Mouse (Mus musculus): ENCODE data around the gene Fgfr2. TPM values are rescaled to one million over a fixed set of nuclear protein-coding genes. Genes with fewer than 3 reads are reported as not detected.

The Fgfr2 gene
- polyA plus RNA-seq, 1 experiment from 2014 or later = 11.2 TPM

- ATAC-seq (no peak), DNase-seq (no peak)
- peaks cover 4% of the 10 kb centered on the region; the same call in 1 of the 2 replicates for H3K36me3 ChIP-seq (replicated peaks; ENCODE audit: insufficient read depth, low read length)
- no peaks in the 10 kb centered on the region for H3K27me3 ChIP-seq (ENCODE audit: insufficient read depth, low read length)
- TF ChIP-seq CTCF (IDR thresholded peaks at IDR 0.05; ENCODE audit: low read depth) (no peak), EP300 (IDR thresholded peaks at IDR 0.05; ENCODE audit: low read depth) (no peak)
- H3K27ac ChIP-seq (ENCODE audit: low read depth) = no peak overlapping the region
- no peak overlapping the region for H3K4me2 ChIP-seq (ENCODE audit: low read depth, low read length)
- no peaks in the 10 kb centered on the region for H3K9me3 ChIP-seq (ENCODE audit: low read length)
- 88% methylated on average over 5 of the region's 5 CpGs for WGBS (ENCODE audit: insufficient replicate concordance)
- H3K9ac ChIP-seq (replicated peaks) = no peak overlapping the region
- no peak overlapping the region for H3K4me3 ChIP-seq (ENCODE audit: low read depth, low read length)
- H3K4me1 ChIP-seq (ENCODE audit: insufficient read depth) = 0 out of 2 replicates have a peak, but pooled peaks cover 3% of the 10 kb centered on the region
These were observed 876.1 kb downstream of the Fgfr2 start for GRCm38 (mm10) chr7:132247091-132247490.

DNA sequence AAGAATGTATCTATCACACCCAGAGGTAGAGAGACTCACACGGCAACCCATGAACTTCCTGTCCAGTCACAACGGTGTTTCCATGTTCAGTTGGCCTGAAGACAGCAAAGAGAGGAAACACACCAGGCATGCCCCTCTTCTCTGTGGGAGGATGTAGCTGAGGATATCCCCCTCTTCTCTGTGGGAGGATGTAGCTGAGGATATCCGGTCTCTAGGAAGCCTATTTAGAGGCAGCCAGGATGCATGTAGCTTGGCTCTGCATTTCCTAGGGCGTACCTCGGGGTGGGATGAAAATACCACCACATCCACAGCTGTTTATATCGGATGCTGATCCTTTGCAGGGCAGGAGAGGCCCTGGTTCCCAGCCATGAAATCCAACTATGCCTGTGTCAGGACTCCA lies 877.4 kb downstream of the Fgfr2 start:
- DNase-seq = no peak
- no peak for ATAC-seq
- Histone ChIP-seq H3K36me3 (replicated peaks; ENCODE audit: insufficient read depth, low read length) (peaks cover 5% of the 10 kb centered on the region; the same call in 1 of the 2 replicates), H3K27me3 (ENCODE audit: insufficient read depth, low read length) (no peaks in the 10 kb centered on the region), H3K9me3 (ENCODE audit: low read length) (no peaks in the 10 kb centered on the region), H3K4me2 (ENCODE audit: low read depth, low read length) (no peak overlapping the region), H3K9ac (replicated peaks) (no peak overlapping the region), H3K27ac (ENCODE audit: low read depth) (no peak overlapping the region), H3K4me1 (ENCODE audit: insufficient read depth) (0 out of 2 replicates have a peak, but pooled peaks cover 3% of the 10 kb centered on the region), H3K4me3 (ENCODE audit: low read depth, low read length) (no peak overlapping the region)
- no peak for TF ChIP-seq CTCF (IDR thresholded peaks at IDR 0.05; ENCODE audit: low read depth)
- no peak; the same call in 1 of the 2 replicates for TF ChIP-seq EP300 (IDR thresholded peaks at IDR 0.05; ENCODE audit: low read depth)
- 76% methylated on average over 6 of the region's 6 CpGs for WGBS (ENCODE audit: insufficient replicate concordance)

DNA sequence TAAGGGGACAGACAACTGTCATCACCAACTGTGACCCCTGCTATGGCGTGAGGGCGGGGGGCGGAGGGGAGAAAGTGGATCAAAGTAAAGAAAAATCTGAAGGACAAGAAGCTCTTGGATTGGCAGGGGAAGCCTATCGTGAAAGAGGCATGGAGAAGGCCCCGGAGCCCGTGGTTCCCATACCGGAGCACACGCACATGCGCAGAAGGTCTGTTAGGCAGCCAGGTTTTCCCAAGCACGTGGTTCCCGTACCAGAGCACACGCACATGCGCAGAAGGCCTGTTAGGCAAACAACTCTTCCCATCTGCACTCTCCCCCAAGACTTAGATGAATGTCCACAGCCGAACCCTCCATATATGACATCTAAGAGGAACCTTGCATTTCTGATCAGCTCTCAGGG lies 878.5 kb downstream of the Fgfr2 start:
- H3K4me2 ChIP-seq (ENCODE audit: low read depth, low read length) = no peak overlapping the region
- TF ChIP-seq CTCF (IDR thresholded peaks at IDR 0.05; ENCODE audit: low read depth) (no peak), EP300 (IDR thresholded peaks at IDR 0.05; ENCODE audit: low read depth) (no peak)
- no peak overlapping the region for H3K27ac ChIP-seq (ENCODE audit: low read depth)
- H3K36me3 ChIP-seq (replicated peaks; ENCODE audit: insufficient read depth, low read length) = peaks cover 6% of the 10 kb centered on the region; the same call in 1 of the 2 replicates
- H3K4me3 ChIP-seq (ENCODE audit: low read depth, low read length) = no peak overlapping the region
- no peak overlapping the region for H3K9ac ChIP-seq (replicated peaks)
- 0 out of 2 replicates have a peak, but pooled peaks cover 3% of the 10 kb centered on the region for H3K4me1 ChIP-seq (ENCODE audit: insufficient read depth)
- no peak for ATAC-seq
- no peak for DNase-seq
- H3K9me3 ChIP-seq (ENCODE audit: low read length) = no peaks in the 10 kb centered on the region
- 85% methylated on average over 14 of the region's 14 CpGs for WGBS (ENCODE audit: insufficient replicate concordance)
- no peaks in the 10 kb centered on the region for H3K27me3 ChIP-seq (ENCODE audit: insufficient read depth, low read length)

- 59% methylated on average over 5 of the region's 5 CpGs for WGBS (ENCODE audit: insufficient replicate concordance)
- TF ChIP-seq EP300 (IDR thresholded peaks at IDR 0.05; ENCODE audit: low read depth) (no peak), CTCF (IDR thresholded peaks at IDR 0.05; ENCODE audit: low read depth) (no peak)
- Histone ChIP-seq H3K9me3 (ENCODE audit: low read length) (no peaks in the 10 kb centered on the region), H3K9ac (replicated peaks) (no peak overlapping the region), H3K4me3 (ENCODE audit: low read depth, low read length) (no peak overlapping the region), H3K4me2 (ENCODE audit: low read depth, low read length) (no peak overlapping the region), H3K27ac (ENCODE audit: low read depth) (no peak overlapping the region), H3K36me3 (replicated peaks; ENCODE audit: insufficient read depth, low read length) (peaks cover 6% of the 10 kb centered on the region; the same call in 1 of the 2 replicates), H3K27me3 (ENCODE audit: insufficient read depth, low read length) (no peaks in the 10 kb centered on the region), H3K4me1 (ENCODE audit: insufficient read depth) (0 out of 2 replicates have a peak, but pooled peaks cover 3% of the 10 kb centered on the region)
- DNase-seq = no peak
- no peak; the same call in 1 of the 2 replicates for ATAC-seq
These were observed 879.9 kb downstream of the Fgfr2 start for GRCm38 (mm10) chr7:132243225-132243624.

DNA sequence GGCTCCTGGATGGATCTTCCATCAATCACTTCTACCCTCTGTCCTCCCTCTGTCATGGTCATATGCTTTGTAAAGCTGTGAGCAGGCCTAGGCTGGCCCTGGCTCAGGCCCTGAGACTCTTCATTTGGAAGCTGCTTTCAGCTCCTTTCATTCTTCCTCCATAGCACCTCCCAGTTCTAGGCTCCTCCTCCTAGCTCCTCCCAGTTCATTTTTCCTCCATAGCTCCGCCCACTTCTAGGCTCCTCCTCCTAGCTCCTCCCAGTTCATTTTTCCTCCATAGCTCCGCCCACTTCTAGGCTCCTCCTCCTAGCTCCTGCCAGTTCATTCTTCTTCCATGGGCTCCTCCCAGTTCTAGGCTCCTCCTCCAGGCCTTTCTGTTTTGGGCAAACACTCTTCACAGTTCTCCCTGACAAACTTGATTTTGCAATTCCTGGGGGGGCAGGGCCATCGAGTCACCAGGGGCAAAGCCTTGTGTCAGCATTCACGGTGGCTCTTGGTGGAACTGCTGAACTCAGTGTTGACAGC lies 880.5 kb downstream of the Fgfr2 start:
- ATAC-seq (peak; percentile 90), DNase-seq (peak; percentile 81)
- no peak overlapping the region for H3K27ac ChIP-seq (ENCODE audit: low read depth)
- TF ChIP-seq EP300 (IDR thresholded peaks at IDR 0.05; ENCODE audit: low read depth) (no peak), CTCF (IDR thresholded peaks at IDR 0.05; ENCODE audit: low read depth) (no peak)
- no peaks in the 10 kb centered on the region for H3K9me3 ChIP-seq (ENCODE audit: low read length)
- H3K4me3 ChIP-seq (ENCODE audit: low read depth, low read length) = no peak overlapping the region
- H3K9ac ChIP-seq (replicated peaks) = no peak overlapping the region
- no peak overlapping the region for H3K4me2 ChIP-seq (ENCODE audit: low read depth, low read length)
- H3K36me3 ChIP-seq (replicated peaks; ENCODE audit: insufficient read depth, low read length) = peaks cover 9% of the 10 kb centered on the region
- WGBS (ENCODE audit: insufficient replicate concordance) = 37% methylated on average over 4 of the region's 4 CpGs
- H3K4me1 ChIP-seq (ENCODE audit: insufficient read depth) = 0 out of 2 replicates have a peak, but pooled peaks cover 3% of the 10 kb centered on the region
- H3K27me3 ChIP-seq (ENCODE audit: insufficient read depth, low read length) = no peaks in the 10 kb centered on the region

GRCm38 (mm10) chr7:132238921-132239320 lies 884.2 kb downstream of the Fgfr2 start:
- Histone ChIP-seq H3K36me3 (replicated peaks; ENCODE audit: insufficient read depth, low read length) (peaks cover 8% of the 10 kb centered on the region), H3K27me3 (ENCODE audit: insufficient read depth, low read length) (no peaks in the 10 kb centered on the region), H3K27ac (ENCODE audit: low read depth) (no peak overlapping the region), H3K9me3 (ENCODE audit: low read length) (no peaks in the 10 kb centered on the region), H3K4me1 (ENCODE audit: insufficient read depth) (0 out of 2 replicates have a peak, but pooled peaks cover 3% of the 10 kb centered on the region), H3K9ac (replicated peaks) (no peak overlapping the region), H3K4me2 (ENCODE audit: low read depth, low read length) (no peak overlapping the region), H3K4me3 (ENCODE audit: low read depth, low read length) (no peak overlapping the region)
- TF ChIP-seq CTCF (IDR thresholded peaks at IDR 0.05; ENCODE audit: low read depth) (no peak), EP300 (IDR thresholded peaks at IDR 0.05; ENCODE audit: low read depth) (no peak)
- DNase-seq (no peak), ATAC-seq (no peak)
- 63% methylated on average over 3 of the region's 3 CpGs for WGBS (ENCODE audit: insufficient replicate concordance)

All from liver, postnatal 0 days (tissue).